Mouse (Mus musculus) midbrain, embryonic 12.5 days (tissue): Measurements from ENCODE around the gene Zfand4. TPM values are rescaled to one million over a fixed set of nuclear protein-coding genes. Genes with fewer than 3 reads are reported as not detected.

ENCODE experiments used
- ATAC-seq: fragments of 200-750 bp; cut with Nextera tagmentation; 2 replicates; pipeline ENCODE4 v1.8.0; 2017; ENCODE audit warnings: low read depth, moderate TSS enrichment, moderate library complexity; ENCODE audit not compliant: low FRiP score
- H3K27ac ChIP-seq: fragments of 300-500 bp; sonication (generic); replicated peaks from 2 replicates; pipeline ENCODE4 v1.5.1; 2016; ENCODE audit warnings: mild to moderate bottlenecking
- H3K27me3 ChIP-seq: fragments of 300-500 bp; sonication (generic); 2 replicates; pipeline ENCODE4 v1.6.1; 2016; ENCODE audit warnings: mild to moderate bottlenecking
- H3K36me3 ChIP-seq: fragments of 300-500 bp; sonication (generic); 2 replicates; pipeline ENCODE4 v1.6.1; 2016
- H3K4me1 ChIP-seq: fragments of 300-500 bp; sonication (generic); 2 replicates; pipeline ENCODE4 v1.6.1; 2016
- H3K4me2 ChIP-seq: fragments of 300-500 bp; sonication (generic); replicated peaks from 2 replicates; pipeline ENCODE4 v1.6.1; 2016; ENCODE audit warnings: mild to moderate bottlenecking, moderate library complexity
- H3K4me3 ChIP-seq: fragments of 300-500 bp; sonication (generic); 2 replicates; pipeline ENCODE4 v1.5.1; 2016; ENCODE audit warnings: mild to moderate bottlenecking
- H3K9ac ChIP-seq: fragments of 300-500 bp; sonication (generic); replicated peaks from 2 replicates; pipeline ENCODE4 v1.6.1; 2016; ENCODE audit warnings: mild to moderate bottlenecking, moderate library complexity
- H3K9me3 ChIP-seq: fragments of 300-500 bp; sonication (generic); 2 replicates; pipeline ENCODE4 v1.6.1; 2016; ENCODE audit warnings: mild to moderate bottlenecking
- WGBS: fragments of 180-500 bp; shearing (Covaris S2); methylation state at CpG from one replicate; pipeline ENCODE4 v1.1.7; 2016; 5-methylcytosine and 5-hydroxymethylcytosine counted together
- polyA plus RNA-seq: library from polyadenylated mRNA; unstranded; fragments of >200 nt; fragmentation: Nextera tagmentation; extraction: Ambion mirVana; gene quantifications from 2 replicates; pipeline ENCODE4 v1.2.1, GENCODE M21; 2016

Gene Zfand4
- polyA plus RNA-seq, 1 experiment from 2014 or later = 12.3 TPM

- H3K4me3 ChIP-seq = no peak overlapping the region
- 90% methylated on average over 3 of the region's 3 CpGs for WGBS
- H3K9me3 ChIP-seq = no peaks in the 10 kb centered on the region
- 0 out of 2 replicates have a peak, but pooled peaks cover 4% of the 10 kb centered on the region for H3K4me1 ChIP-seq
- no peak overlapping the region for H3K4me2 ChIP-seq
- no peak overlapping the region for H3K27ac ChIP-seq
- H3K9ac ChIP-seq = no peak overlapping the region
- H3K27me3 ChIP-seq = no peaks in the 10 kb centered on the region
- H3K36me3 ChIP-seq = no peaks in the 10 kb centered on the region
- ATAC-seq = no peak
Observed at GRCm38 (mm10) chr6:116326641-116327040, 62.6 kb downstream of the Zfand4 start.

DNA sequence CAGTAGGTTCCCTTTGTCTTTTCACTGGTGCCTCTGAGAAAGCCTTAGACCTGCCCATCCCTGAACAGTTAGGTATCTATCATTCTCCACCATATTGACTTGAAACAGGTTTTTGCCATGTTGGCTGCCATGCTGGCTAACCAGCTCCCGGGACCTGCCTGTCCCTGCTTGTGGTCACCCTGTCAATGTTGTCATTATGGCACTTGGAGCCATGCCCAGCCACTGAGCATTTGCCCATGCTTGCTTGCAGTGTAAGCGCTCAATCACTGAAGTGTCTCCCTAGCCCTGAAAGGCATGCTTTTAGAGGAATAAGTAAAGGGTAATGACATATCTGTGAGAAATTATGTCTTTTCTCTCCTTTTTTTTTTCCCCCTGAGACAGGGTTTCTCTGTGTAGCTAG lies 67.4 kb downstream of the Zfand4 start:
- ATAC-seq = no peak
- no peak overlapping the region for H3K4me2 ChIP-seq
- no peak overlapping the region for H3K4me3 ChIP-seq
- no peak overlapping the region for H3K27ac ChIP-seq
- H3K27me3 ChIP-seq = no peaks in the 10 kb centered on the region
- H3K9ac ChIP-seq = no peak overlapping the region
- H3K36me3 ChIP-seq = no peaks in the 10 kb centered on the region
- H3K9me3 ChIP-seq = no peaks in the 10 kb centered on the region
- WGBS = 91% methylated on average over 2 of the region's 2 CpGs
- 0 out of 2 replicates have a peak, but pooled peaks cover 4% of the 10 kb centered on the region for H3K4me1 ChIP-seq

GRCm38 (mm10) chr6:116337466-116337834 lies 73.4 kb downstream of the Zfand4 start:
- 2% methylated on average over 7 of the region's 7 CpGs for WGBS
- H3K36me3 ChIP-seq = 0 out of 2 replicates have a peak, but pooled peaks cover 4% of the 10 kb centered on the region
- no peaks in the 10 kb centered on the region for H3K9me3 ChIP-seq
- no peak overlapping the region for H3K27ac ChIP-seq
- H3K27me3 ChIP-seq = no peaks in the 10 kb centered on the region
- peak overlapping the region; percentile 97 for H3K4me3 ChIP-seq
- H3K4me2 ChIP-seq = peak overlapping the region; percentile 59
- ATAC-seq = peak; percentile 52; the same call in 1 of the 2 replicates
- H3K4me1 ChIP-seq = peaks cover 14% of the 10 kb centered on the region; the same call in 1 of the 2 replicates
- H3K9ac ChIP-seq = peak overlapping the region; percentile 81

DNA sequence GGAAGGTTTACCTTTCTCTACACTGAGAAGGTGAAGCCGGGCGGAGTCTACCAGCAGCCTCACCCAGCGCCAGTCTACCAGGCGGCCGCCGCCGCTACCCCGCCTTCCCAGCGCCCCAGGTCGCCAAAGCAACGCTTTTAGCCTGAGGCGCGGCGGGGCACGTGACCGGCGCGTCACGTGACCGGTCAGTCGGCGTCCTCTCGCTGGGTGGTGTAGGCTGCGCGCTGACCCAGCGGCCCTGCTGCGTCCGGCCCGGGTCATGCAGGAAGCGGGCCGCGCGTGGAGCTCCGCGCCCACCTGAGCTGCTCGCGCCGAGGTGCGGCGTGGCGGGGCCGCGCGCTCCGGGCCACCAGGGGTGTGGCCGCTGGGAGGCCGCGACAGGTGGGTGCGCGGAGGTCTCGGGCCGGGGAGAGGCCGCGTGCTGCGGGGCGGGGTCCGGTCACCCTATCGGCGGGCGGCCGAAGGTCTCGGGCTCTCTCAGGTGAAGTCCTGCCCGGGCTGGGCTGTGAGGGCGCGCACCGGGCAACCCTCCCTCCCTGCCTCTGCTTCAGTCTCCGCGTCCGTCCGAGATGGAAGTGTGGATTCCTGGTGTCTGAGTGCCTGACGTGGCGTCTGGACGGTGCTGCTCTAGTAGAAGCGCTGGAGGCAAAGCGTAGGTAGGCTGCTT lies 73.9 kb downstream of the Zfand4 start, which contains the start of gene March8:
March8 (plus strand) TSS at position 190 of the 667 bp plus-strand sequence.
- Histone ChIP-seq H3K9ac (peak within 1 kb of the TSS; percentile 81), H3K36me3 (0 out of 2 replicates have a peak, but pooled peaks cover 4% of the 10 kb centered on the region), H3K4me1 (peaks cover 14% of the 10 kb centered on the region; the same call in 1 of the 2 replicates), H3K4me3 (peak within 1 kb of the TSS; percentile 97), H3K9me3 (no peaks in the 10 kb centered on the region), H3K27me3 (no peaks in the 10 kb centered on the region), H3K27ac (peak within 1 kb of the TSS; percentile 73), H3K4me2 (peak within 1 kb of the TSS; percentile 59)
- ATAC-seq = peak; percentile 96
- WGBS = under 1% methylated on average over 74 of the region's 75 CpGs

DNA sequence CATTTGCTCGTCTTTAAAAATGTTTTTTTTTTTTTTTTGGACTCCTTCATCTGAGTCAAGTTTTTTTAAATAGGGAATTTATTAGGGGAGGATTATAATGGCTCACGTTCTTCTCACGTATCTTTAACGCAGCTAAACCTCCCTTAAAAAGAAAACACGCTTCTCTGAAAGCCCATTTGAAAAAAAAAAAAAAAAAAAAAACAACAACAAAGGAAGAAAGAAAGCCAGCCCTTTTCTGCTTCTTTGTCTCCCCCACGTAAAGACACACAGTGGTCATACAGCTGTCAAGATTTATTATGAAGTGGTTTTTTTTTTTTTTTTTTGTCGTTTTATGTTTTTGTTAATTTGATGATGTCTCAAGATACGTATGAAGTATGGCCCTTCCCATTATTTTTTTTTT lies 74.5 kb downstream of the Zfand4 start:
- H3K27me3 ChIP-seq = no peaks in the 10 kb centered on the region
- peak overlapping the region; percentile 59 for H3K4me2 ChIP-seq
- peak overlapping the region; percentile 73; the same call in 1 of the 2 replicates for H3K27ac ChIP-seq
- no peaks in the 10 kb centered on the region for H3K9me3 ChIP-seq
- H3K4me1 ChIP-seq = peaks cover 14% of the 10 kb centered on the region; the same call in 1 of the 2 replicates
- 0 out of 2 replicates have a peak, but pooled peaks cover 4% of the 10 kb centered on the region for H3K36me3 ChIP-seq
- peak overlapping the region; percentile 81 for H3K9ac ChIP-seq
- WGBS = 11% methylated on average over 8 of the region's 8 CpGs
- peak overlapping the region; percentile 97 for H3K4me3 ChIP-seq
- no peak for ATAC-seq

DNA sequence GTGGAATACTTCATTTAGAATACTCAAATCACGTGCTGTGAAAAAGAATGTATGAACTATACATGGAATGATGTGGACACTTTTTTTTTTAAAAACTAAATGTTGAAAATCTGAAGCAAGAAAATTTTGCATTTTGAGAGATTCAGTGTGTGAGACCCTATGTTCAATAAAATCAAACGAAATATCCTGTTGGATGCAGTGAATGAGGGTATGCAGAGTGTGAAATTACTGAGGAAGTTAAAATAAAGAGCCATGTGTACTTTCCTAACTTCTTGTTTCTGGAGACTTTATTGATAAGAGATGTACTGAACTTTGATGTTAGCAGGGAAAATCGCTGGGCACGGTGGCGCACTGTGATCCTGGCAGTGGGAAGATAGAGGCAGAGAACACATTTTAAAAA lies 75.1 kb downstream of the Zfand4 start:
- H3K4me3 ChIP-seq = peak overlapping the region; percentile 97
- H3K9ac ChIP-seq = no peak overlapping the region
- H3K9me3 ChIP-seq = no peaks in the 10 kb centered on the region
- 86% methylated on average over 5 of the region's 5 CpGs for WGBS
- ATAC-seq = no peak
- H3K4me2 ChIP-seq = peak overlapping the region; percentile 59
- H3K27ac ChIP-seq = no peak overlapping the region
- H3K4me1 ChIP-seq = peaks cover 14% of the 10 kb centered on the region; the same call in 1 of the 2 replicates
- no peaks in the 10 kb centered on the region for H3K27me3 ChIP-seq
- H3K36me3 ChIP-seq = 0 out of 2 replicates have a peak, but pooled peaks cover 4% of the 10 kb centered on the region

GRCm38 (mm10) chr6:116340521-116340920 lies 76.5 kb downstream of the Zfand4 start:
- H3K4me2 ChIP-seq = no peak overlapping the region; the same call in 1 of the 2 replicates
- ATAC-seq = no peak
- WGBS = 89% methylated on average over 1 of the region's 1 CpGs
- no peaks in the 10 kb centered on the region for H3K27me3 ChIP-seq
- 0 out of 2 replicates have a peak, but pooled peaks cover 4% of the 10 kb centered on the region for H3K36me3 ChIP-seq
- peaks cover 14% of the 10 kb centered on the region; the same call in 1 of the 2 replicates for H3K4me1 ChIP-seq
- H3K27ac ChIP-seq = no peak overlapping the region
- H3K9ac ChIP-seq = no peak overlapping the region
- no peaks in the 10 kb centered on the region for H3K9me3 ChIP-seq
- H3K4me3 ChIP-seq = no peak overlapping the region

GRCm38 (mm10) chr6:116347953-116348352 lies 83.9 kb downstream of the Zfand4 start:
- no peak overlapping the region for H3K4me3 ChIP-seq
- no peaks in the 10 kb centered on the region for H3K36me3 ChIP-seq
- WGBS = 80% methylated on average over 2 of the region's 2 CpGs
- no peaks in the 10 kb centered on the region for H3K27me3 ChIP-seq
- no peak overlapping the region for H3K27ac ChIP-seq
- H3K9ac ChIP-seq = no peak overlapping the region
- H3K4me2 ChIP-seq = no peak overlapping the region
- no peak for ATAC-seq
- no peaks in the 10 kb centered on the region for H3K4me1 ChIP-seq
- H3K9me3 ChIP-seq = no peaks in the 10 kb centered on the region

DNA sequence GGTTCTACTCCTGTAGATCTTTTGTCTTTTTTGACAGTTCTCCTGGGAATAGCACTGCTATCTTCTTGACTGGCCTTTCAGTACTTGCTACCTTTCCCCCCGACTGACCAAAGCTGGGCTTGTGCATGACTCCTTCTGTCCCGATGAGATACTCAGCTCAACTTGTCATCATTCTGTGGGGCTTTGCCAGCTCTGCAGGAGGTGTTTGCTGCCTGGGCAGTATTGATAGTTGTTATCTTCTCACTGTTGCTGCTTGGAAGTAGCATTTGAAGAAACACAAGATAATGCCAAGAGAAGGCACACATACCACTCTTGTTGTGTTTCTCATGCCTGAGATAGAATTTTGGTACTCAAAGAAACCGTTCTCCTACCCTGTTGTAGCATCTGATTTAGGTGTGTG lies 86.0 kb downstream of the Zfand4 start:
- Histone ChIP-seq H3K27me3 (no peaks in the 10 kb centered on the region), H3K27ac (no peak overlapping the region), H3K4me2 (no peak overlapping the region), H3K36me3 (no peaks in the 10 kb centered on the region), H3K4me1 (no peaks in the 10 kb centered on the region), H3K9ac (no peak overlapping the region), H3K4me3 (no peak overlapping the region), H3K9me3 (no peaks in the 10 kb centered on the region)
- 88% methylated on average over 3 of the region's 3 CpGs for WGBS
- ATAC-seq = no peak

GRCm38 (mm10) chr6:116350643-116351042 lies 86.6 kb downstream of the Zfand4 start:
- Histone ChIP-seq H3K27me3 (no peaks in the 10 kb centered on the region), H3K4me2 (no peak overlapping the region), H3K9ac (no peak overlapping the region), H3K4me3 (no peak overlapping the region), H3K4me1 (no peaks in the 10 kb centered on the region), H3K27ac (no peak overlapping the region), H3K36me3 (no peaks in the 10 kb centered on the region), H3K9me3 (no peaks in the 10 kb centered on the region)
- WGBS = 81% methylated on average over 6 of the region's 6 CpGs
- ATAC-seq = no peak

- no peak overlapping the region for H3K4me2 ChIP-seq
- 84% methylated on average over 4 of the region's 4 CpGs for WGBS
- no peaks in the 10 kb centered on the region for H3K27me3 ChIP-seq
- H3K36me3 ChIP-seq = no peaks in the 10 kb centered on the region
- H3K27ac ChIP-seq = no peak overlapping the region
- no peak overlapping the region for H3K9ac ChIP-seq
- no peak overlapping the region for H3K4me3 ChIP-seq
- H3K9me3 ChIP-seq = no peaks in the 10 kb centered on the region
- H3K4me1 ChIP-seq = no peaks in the 10 kb centered on the region
- ATAC-seq = no peak
Observed at GRCm38 (mm10) chr6:116351534-116351933, 87.5 kb downstream of the Zfand4 start.

- no peaks in the 10 kb centered on the region for H3K4me1 ChIP-seq
- no peaks in the 10 kb centered on the region for H3K36me3 ChIP-seq
- no peak for ATAC-seq
- no peak overlapping the region for H3K27ac ChIP-seq
- no peaks in the 10 kb centered on the region for H3K9me3 ChIP-seq
- WGBS = 89% methylated on average over 1 of the region's 1 CpGs
- no peak overlapping the region for H3K9ac ChIP-seq
- no peak overlapping the region for H3K4me3 ChIP-seq
- H3K27me3 ChIP-seq = no peaks in the 10 kb centered on the region
- H3K4me2 ChIP-seq = no peak overlapping the region
Observed at GRCm38 (mm10) chr6:116353428-116353827, 89.4 kb downstream of the Zfand4 start.
